Mouse (Mus musculus): ENCODE measurements around the gene Map4k4. TPM values are rescaled to one million over a fixed set of nuclear protein-coding genes. Genes with fewer than 3 reads are reported as not detected.

The Map4k4 gene
- total and polyA plus RNA-seq, 2 experiments from 2014 or later = 21.3 to 241 TPM

- Histone ChIP-seq H3K36me3 (ENCODE audit: insufficient read depth) (no peaks in the 10 kb centered on the region), H3K4me1 (ENCODE audit: insufficient read depth) (0 out of 2 replicates have a peak, but pooled peaks cover 8% of the 10 kb centered on the region), H3K27ac (ENCODE audit: low read depth, low read length) (no peak overlapping the region), H3K9me3 (ENCODE audit: low read length) (no peaks in the 10 kb centered on the region), H3K27me3 (ENCODE audit: insufficient read depth, low read length) (no peaks in the 10 kb centered on the region), H3K4me3 (ENCODE audit: low read depth, low read length) (no peak overlapping the region), H3K9ac (no peak overlapping the region), H3K4me2 (ENCODE audit: low read depth) (no peak overlapping the region)
- DNase-seq (no peak), ATAC-seq (no peak)
- no peak for TF ChIP-seq CTCF (IDR thresholded peaks at IDR 0.05; ENCODE audit: low read depth)
- WGBS = 83% methylated on average over 2 of the region's 2 CpGs
These were observed 4.1 kb upstream of the Map4k4 start for GRCm38 (mm10) chr1:39896581-39896980.

GRCm38 (mm10) chr1:39898686-39899085 is 2.0 kb upstream of the Map4k4 start:
- no peak overlapping the region for H3K4me3 ChIP-seq (ENCODE audit: low read depth, low read length)
- H3K4me2 ChIP-seq (ENCODE audit: low read depth) = no peak overlapping the region
- no peak overlapping the region for H3K27ac ChIP-seq (ENCODE audit: low read depth, low read length)
- ATAC-seq (no peak), DNase-seq (no peak)
- no peak for TF ChIP-seq CTCF (IDR thresholded peaks at IDR 0.05; ENCODE audit: low read depth)
- H3K4me1 ChIP-seq (ENCODE audit: insufficient read depth) = peaks cover 15% of the 10 kb centered on the region; the same call in 1 of the 2 replicates
- H3K27me3 ChIP-seq (ENCODE audit: insufficient read depth, low read length) = no peaks in the 10 kb centered on the region
- H3K9ac ChIP-seq = no peak overlapping the region
- 87% methylated on average over 4 of the region's 4 CpGs for WGBS
- H3K36me3 ChIP-seq (ENCODE audit: insufficient read depth) = no peaks in the 10 kb centered on the region
- H3K9me3 ChIP-seq (ENCODE audit: low read length) = no peaks in the 10 kb centered on the region

GRCm38 (mm10) chr1:39901063-39901811 is 524 bp downstream of the Map4k4 start:
- Histone ChIP-seq H3K27ac (ENCODE audit: low read depth, low read length) (peak overlapping the region; percentile 100), H3K4me2 (ENCODE audit: low read depth) (peak overlapping the region; percentile 51), H3K4me3 (ENCODE audit: low read depth, low read length) (peak overlapping the region; percentile 93), H3K9ac (peak overlapping the region; percentile 100), H3K4me1 (ENCODE audit: insufficient read depth) (peaks cover 37% of the 10 kb centered on the region), H3K9me3 (ENCODE audit: low read length) (no peaks in the 10 kb centered on the region), H3K27me3 (ENCODE audit: insufficient read depth, low read length) (no peaks in the 10 kb centered on the region), H3K36me3 (ENCODE audit: insufficient read depth) (no peaks in the 10 kb centered on the region; the same call in 1 of the 2 replicates)
- DNase-seq = peak; percentile 75
- peak; percentile 32 for ATAC-seq
- WGBS = under 1% methylated on average over 54 of the region's 75 CpGs
- TF ChIP-seq CTCF (IDR thresholded peaks at IDR 0.05; ENCODE audit: low read depth) = no peak

GRCm38 (mm10) chr1:39901851-39902703 is 1.4 kb downstream of the Map4k4 start:
- WGBS = under 1% methylated on average over 26 of the region's 26 CpGs
- TF ChIP-seq CTCF (IDR thresholded peaks at IDR 0.05; ENCODE audit: low read depth) = no peak
- Histone ChIP-seq H3K4me2 (ENCODE audit: low read depth) (peak overlapping the region; percentile 51), H3K9me3 (ENCODE audit: low read length) (no peaks in the 10 kb centered on the region), H3K36me3 (ENCODE audit: insufficient read depth) (peaks cover 4% of the 10 kb centered on the region; the same call in 1 of the 2 replicates), H3K27ac (ENCODE audit: low read depth, low read length) (peak overlapping the region; percentile 100), H3K4me1 (ENCODE audit: insufficient read depth) (peaks cover 44% of the 10 kb centered on the region), H3K9ac (peak overlapping the region; percentile 100), H3K27me3 (ENCODE audit: insufficient read depth, low read length) (no peaks in the 10 kb centered on the region), H3K4me3 (ENCODE audit: low read depth, low read length) (peak overlapping the region; percentile 93)
- DNase-seq (peak; percentile 73), ATAC-seq (peak; percentile 17)

GRCm38 (mm10) chr1:39902704-39903151 is 2.0 kb downstream of the Map4k4 start:
- WGBS = 2% methylated on average over 3 of the region's 3 CpGs
- no peak for TF ChIP-seq CTCF (IDR thresholded peaks at IDR 0.05; ENCODE audit: low read depth)
- H3K4me2 ChIP-seq (ENCODE audit: low read depth) = peak overlapping the region; percentile 51
- peak overlapping the region; percentile 100 for H3K9ac ChIP-seq
- peaks cover 50% of the 10 kb centered on the region for H3K4me1 ChIP-seq (ENCODE audit: insufficient read depth)
- H3K27ac ChIP-seq (ENCODE audit: low read depth, low read length) = peak overlapping the region; percentile 100
- DNase-seq = peak; percentile 61
- ATAC-seq = no peak
- peak overlapping the region; percentile 93 for H3K4me3 ChIP-seq (ENCODE audit: low read depth, low read length)
- no peaks in the 10 kb centered on the region for H3K27me3 ChIP-seq (ENCODE audit: insufficient read depth, low read length)
- H3K9me3 ChIP-seq (ENCODE audit: low read length) = no peaks in the 10 kb centered on the region
- H3K36me3 ChIP-seq (ENCODE audit: insufficient read depth) = peaks cover 9% of the 10 kb centered on the region; the same call in 1 of the 2 replicates

- no peak for TF ChIP-seq CTCF (IDR thresholded peaks at IDR 0.05; ENCODE audit: low read depth)
- peaks cover 9% of the 10 kb centered on the region for H3K36me3 ChIP-seq (ENCODE audit: insufficient read depth)
- no peaks in the 10 kb centered on the region for H3K9me3 ChIP-seq (ENCODE audit: low read length)
- no peak for DNase-seq
- H3K9ac ChIP-seq = no peak overlapping the region
- H3K4me3 ChIP-seq (ENCODE audit: low read depth, low read length) = no peak overlapping the region
- WGBS = 82% methylated on average over 3 of the region's 3 CpGs
- H3K27ac ChIP-seq (ENCODE audit: low read depth, low read length) = no peak overlapping the region
- H3K4me2 ChIP-seq (ENCODE audit: low read depth) = peak overlapping the region; percentile 16
- ATAC-seq = no peak
- peaks cover 45% of the 10 kb centered on the region for H3K4me1 ChIP-seq (ENCODE audit: insufficient read depth)
- no peaks in the 10 kb centered on the region for H3K27me3 ChIP-seq (ENCODE audit: insufficient read depth, low read length)
These were observed 4.0 kb downstream of the Map4k4 start for GRCm38 (mm10) chr1:39904720-39905119.

Data from forebrain, postnatal 0 days (tissue).